ENCODE assay signal across 8 mouse cellular contexts in genomic region chr2:173274428-173275342, GRCm38 (mm10). TPM values are rescaled to one million over a fixed set of nuclear protein-coding genes. Genes with fewer than 3 reads are reported as not detected.
DNase-seq lines count a peak whose midpoint lies in the region; ATAC-seq and TF ChIP-seq lines count a peak whose summit lies in the region.

No protein-coding gene starts in this region.

- no peak overlapping the region for H3K27ac ChIP-seq in kidney, adult 2 months (ENCODE audit: insufficient read depth, low read depth, low read length)
- no peak overlapping the region for H3K27ac ChIP-seq in ES-E14 (ENCODE audit: insufficient read depth, low read depth, low read length, poor library complexity, severe bottlenecking)
- peak overlapping the region; percentile 91 to 97 for H3K27ac ChIP-seq in heart, embryonic 14.5 days (replicated peaks in 1 of 2; ENCODE audit: control insufficient read depth in 1 of 2, insufficient read depth in 1 of 2, low read depth in 2 of 2, low read length in 2 of 2)
- no peak overlapping the region for H3K27ac ChIP-seq in liver, embryonic 15.5 days (replicated peaks)
- H3K27ac ChIP-seq in stomach, embryonic 16.5 days (ENCODE audit: low read length): peak overlapping the region; percentile 58

- TF ChIP-seq POLR2A in kidney, adult 2 months (IDR thresholded peaks at IDR 0.05; ENCODE audit: low read depth, low read length): no peak

- H3K9me3 ChIP-seq in ES-E14 (ENCODE audit: control insufficient read depth, insufficient read depth, low read depth, low read length): no peaks in the 10 kb centered on the region
- no peaks in the 10 kb centered on the region for H3K9me3 ChIP-seq in heart, embryonic 14.5 days (ENCODE audit: control insufficient read depth, low read length)
- no peaks in the 10 kb centered on the region for H3K9me3 ChIP-seq in liver, embryonic 15.5 days (replicated peaks)
- H3K9me3 ChIP-seq in stomach, embryonic 16.5 days (replicated peaks; ENCODE audit: control insufficient read depth, low read length): no peaks in the 10 kb centered on the region

- WGBS in kidney, adult 2 months: 41% methylated on average over 15 of the region's 15 CpGs
- 13% methylated on average over 15 of the region's 15 CpGs for WGBS in heart, embryonic 14.5 days
- 6% methylated on average over 15 of the region's 15 CpGs for WGBS in liver, embryonic 15.5 days (ENCODE audit: insufficient replicate concordance)
- WGBS in stomach, embryonic 16.5 days: 14% methylated on average over 15 of the region's 15 CpGs

- intact Hi-C loops in left cerebral cortex, postnatal 14 days (cut with DNase I): loop anchor here (5.0 kb wide), 2 partner anchors 42 to 63 kb away; no protein-coding TSS in a partner anchor

- in situ Hi-C loops in ES-E14 (cut with MboI; ENCODE audit: low sequenced_read_pairs in 2 of 2, unreplicated experiment in 2 of 2): no loop called here

- H3K4me1 ChIP-seq in kidney, adult 2 months (ENCODE audit: control insufficient read depth, insufficient read depth, low read length): peaks cover 6% of the 10 kb centered on the region
- peaks cover 13 to 38% of the 10 kb centered on the region in 2 experiments for H3K4me1 ChIP-seq in ES-E14 (ENCODE audit: control insufficient read depth in 2 of 2, insufficient read depth in 2 of 2, low read length in 2 of 2, poor library complexity in 1 of 2)
- peaks cover 35 to 47% of the 10 kb centered on the region in 2 experiments for H3K4me1 ChIP-seq in heart, embryonic 14.5 days (ENCODE audit: control insufficient read depth in 2 of 2, insufficient read depth in 2 of 2, low read length in 2 of 2)
- 0 out of 2 replicates have a peak, but pooled peaks cover 8% of the 10 kb centered on the region for H3K4me1 ChIP-seq in liver, embryonic 15.5 days (replicated peaks)
- peaks cover 52% of the 10 kb centered on the region for H3K4me1 ChIP-seq in stomach, embryonic 16.5 days (ENCODE audit: control insufficient read depth, insufficient read depth, low read length)

- peak overlapping the region; percentile 83 for H3K4me3 ChIP-seq in kidney, adult 2 months (ENCODE audit: insufficient read depth, low read depth, low read length)
- H3K4me3 ChIP-seq in ES-E14 (ENCODE audit: insufficient read depth in 1 of 2, low read depth in 1 of 2, low read length in 2 of 2, poor library complexity in 1 of 2, severe bottlenecking in 1 of 2): peak overlapping the region; percentile 92 to 98
- H3K4me3 ChIP-seq in heart, embryonic 14.5 days (ENCODE audit: control insufficient read depth in 1 of 2, insufficient read depth in 1 of 2, low read depth in 1 of 2, low read length in 2 of 2): peak overlapping the region; percentile 82 to 94
- peak overlapping the region; percentile 51; the same call in 1 of the 2 replicates for H3K4me3 ChIP-seq in liver, embryonic 15.5 days (replicated peaks)
- peak overlapping the region; percentile 86 for H3K4me3 ChIP-seq in stomach, embryonic 16.5 days (replicated peaks; ENCODE audit: low read length)

- DNase-seq in kidney, adult 2 months: no peak
- DNase-seq in kidney, adult 8-10 months: no peak
- DNase-seq in ES-E14 (ENCODE audit: low read depth, low spot score): no peak
- no peak for DNase-seq in embryo, embryonic 10 days (ENCODE audit: low spot score)
- no peak for DNase-seq in left cerebral cortex, postnatal 14 days (ENCODE audit: low spot score in 2 of 2)

- H3K36me3 ChIP-seq in kidney, adult 2 months (ENCODE audit: control insufficient read depth, insufficient read depth, low read length): no peaks in the 10 kb centered on the region
- H3K36me3 ChIP-seq in ES-E14 (ENCODE audit: control insufficient read depth, insufficient read depth, low read length, poor library complexity, severe bottlenecking): peaks cover 3% of the 10 kb centered on the region; the same call in 1 of the 2 replicates
- no peaks in the 10 kb centered on the region for H3K36me3 ChIP-seq in heart, embryonic 14.5 days (ENCODE audit: control insufficient read depth, insufficient read depth, low read length)
- no peaks in the 10 kb centered on the region for H3K36me3 ChIP-seq in liver, embryonic 15.5 days (replicated peaks)
- H3K36me3 ChIP-seq in stomach, embryonic 16.5 days (ENCODE audit: control insufficient read depth, insufficient read depth, low read length): no peaks in the 10 kb centered on the region

- H3K27me3 ChIP-seq in kidney, adult 2 months (replicated peaks; ENCODE audit: control insufficient read depth, insufficient read depth, low read length): no peaks in the 10 kb centered on the region
- H3K27me3 ChIP-seq in heart, embryonic 14.5 days (ENCODE audit: control insufficient read depth, insufficient read depth, low read length): no peaks in the 10 kb centered on the region
- peaks cover 91% of the 10 kb centered on the region for H3K27me3 ChIP-seq in liver, embryonic 15.5 days
- H3K27me3 ChIP-seq in stomach, embryonic 16.5 days (ENCODE audit: control insufficient read depth, insufficient read depth, low read length): no peaks in the 10 kb centered on the region

- ATAC-seq in heart, embryonic 14.5 days (ENCODE audit: insufficient number of reproducible peaks, insufficient read depth, low FRiP score, low read depth): no peak
- no peak for ATAC-seq in liver, embryonic 15.5 days (ENCODE audit: insufficient read depth)
- ATAC-seq in stomach, embryonic 16.5 days (ENCODE audit: insufficient read depth, low FRiP score): no peak

- peak overlapping the region; percentile 83 for H3K4me2 ChIP-seq in heart, embryonic 14.5 days (ENCODE audit: low read length)
- H3K4me2 ChIP-seq in liver, embryonic 15.5 days: peak overlapping the region; percentile 68
- H3K4me2 ChIP-seq in stomach, embryonic 16.5 days (ENCODE audit: low read depth, low read length): peak overlapping the region; percentile 52

- peak overlapping the region; percentile 96 for H3K9ac ChIP-seq in ES-E14 (ENCODE audit: insufficient read depth, low read depth, low read length, poor library complexity, severe bottlenecking)
- H3K9ac ChIP-seq in heart, embryonic 14.5 days (ENCODE audit: low read length): peak overlapping the region; percentile 99
- no peak overlapping the region for H3K9ac ChIP-seq in liver, embryonic 15.5 days
- H3K9ac ChIP-seq in stomach, embryonic 16.5 days (ENCODE audit: low read length): peak overlapping the region; percentile 97

- TF ChIP-seq CTCF in kidney, adult 2 months (conservative IDR thresholded peaks at IDR 0.05; ENCODE audit: insufficient read depth, insufficient read length, low read depth, low read length): no peak

TF ChIP-seq in ES-E14, 5 proteins besides CTCF, POLR2A, EP300 and RAD21:
- TF ChIP-seq ZC3H11A (IDR thresholded peaks at IDR 0.05; ENCODE audit: borderline replicate concordance, low read depth, low read length) (no peak), ZNF384 (IDR thresholded peaks at IDR 0.05; ENCODE audit: low read depth, low read length) (no peak), HCFC1 (IDR thresholded peaks at IDR 0.05; ENCODE audit: borderline replicate concordance, insufficient read depth, low read length) (no peak), CHD2 (IDR thresholded peaks at IDR 0.05; ENCODE audit: low read depth, low read length) (no peak), MAFK (IDR thresholded peaks at IDR 0.05; ENCODE audit: insufficient read depth, low read depth, low read length) (no peak)

RNA-seq across cellular contexts. Expression of gene Pmepa1, which starts 1.6 kb away (rescaled TPM):
- 35.6 and 44.7 TPM in 2 replicates for polyA plus RNA-seq in kidney, adult 2 months (2012; rRNA removed)
- total RNA-seq in ES-E14 (2012; rRNA removed): 20.3 and 21.6 TPM in 2 replicates
- polyA plus RNA-seq in heart, embryonic 14.5 days (2014; fragmentation: Nextera tagmentation; extraction: Ambion mirVana): 5.3 and 6.5 TPM in 2 replicates
- polyA plus RNA-seq in liver, embryonic 15.5 days (2015; fragmentation: Nextera tagmentation; extraction: Ambion mirVana): 0.12 and 0.16 TPM in 2 replicates
- 7.2 and 7.4 TPM in 2 replicates for polyA plus RNA-seq in stomach, embryonic 16.5 days (2015; fragmentation: Nextera tagmentation; extraction: Ambion mirVana)
- total RNA-seq in left cerebral cortex, postnatal 14 days (2021): 10 to 100 TPM; 43.3 to 56.9 TPM

RNA-seq across cellular contexts. Expression of gene Zbp1, which starts 56.0 kb away (rescaled TPM):
- 3.3 and 7.8 TPM in 2 replicates for polyA plus RNA-seq in kidney, adult 2 months (2012; rRNA removed)
- total RNA-seq in ES-E14 (2012; rRNA removed): 0.67 and 1.7 TPM in 2 replicates
- polyA plus RNA-seq in heart, embryonic 14.5 days (2014; fragmentation: Nextera tagmentation; extraction: Ambion mirVana): 1.2 TPM in 1 of 2 replicates, not detected in the other
- polyA plus RNA-seq in liver, embryonic 15.5 days (2015; fragmentation: Nextera tagmentation; extraction: Ambion mirVana): 0.84 and 0.86 TPM in 2 replicates
- 0.70 and 1.0 TPM in 2 replicates for polyA plus RNA-seq in stomach, embryonic 16.5 days (2015; fragmentation: Nextera tagmentation; extraction: Ambion mirVana)
- not detected for total RNA-seq in left cerebral cortex, postnatal 14 days (2021)

Comparison
In these comparisons a context has a peak if more than half of its experiments do, and no peak if none do; other contexts are left out.
1. H3K27ac ChIP-seq: peak in heart, embryonic 14.5 days (2 of 2) and stomach, embryonic 16.5 days (single experiment); none in kidney, adult 2 months (single experiment), ES-E14 (single experiment) and liver, embryonic 15.5 days (single experiment).
2. Peak in every context shown above with its lines, with median percentiles within 50 percentile points of each other: H3K4me3 ChIP-seq and H3K4me2 ChIP-seq.